Mouse (Mus musculus) CH12.LX (cell line): ENCODE results near the gene Mgat5. TPM values are rescaled to one million over a fixed set of nuclear protein-coding genes. Genes with fewer than 3 reads are reported as not detected.

Experiments
- DNase-seq: peaks from one replicate; pipeline ENCODE4 v3.0.0-alpha.2; 2013; ENCODE audit errors: extremely low read depth
- H3K27ac ChIP-seq: 2 replicates; pipeline ENCODE4 v1.5.1; 2012; ENCODE audit warnings: low read depth, mild to moderate bottlenecking, control low read depth, moderate library complexity; ENCODE audit not compliant: insufficient read depth
- H3K27me3 ChIP-seq: replicated peaks from 2 replicates; pipeline ENCODE3; 2012; ENCODE audit warnings: inconsistent platforms
- H3K36me3 ChIP-seq, 2 experiments: replicated peaks in 1 of 2; 2 replicates each; pipeline versions ENCODE3 to v1.6.1; 2012; ENCODE audit warnings: inconsistent platforms in 1 of 2, low read length in 1 of 2, mild to moderate bottlenecking in 1 of 2, mixed read lengths in 1 of 2, moderate library complexity in 1 of 2; ENCODE audit not compliant: control insufficient read depth in 1 of 2, insufficient read depth in 1 of 2
- H3K4me1 ChIP-seq, 2 experiments: 2 replicates each; pipeline ENCODE4 v1.6.1; 2012; ENCODE audit warnings: inconsistent platforms in 1 of 2, moderate library complexity in 1 of 2; ENCODE audit not compliant: insufficient read depth in 2 of 2, control insufficient read depth in 1 of 2
- H3K4me2 ChIP-seq: 2 replicates; pipeline ENCODE4 v1.6.1; 2012; ENCODE audit warnings: low read depth, mild to moderate bottlenecking, control low read depth; ENCODE audit not compliant: poor library complexity, insufficient read depth, severe bottlenecking
- H3K4me3 ChIP-seq, 3 experiments: fragments of 150-350 bp in 1 of 3; sonication (generic) in 1 of 3; replicated peaks in 1 of 3; 2 replicates each; pipeline versions ENCODE3 to v1.5.1; 2011 to 2012; ENCODE audit warnings: low read depth in 2 of 3, low read length in 2 of 3, mild to moderate bottlenecking in 2 of 3, moderate library complexity in 2 of 3, control low read depth in 1 of 3, improper control_type of control experiment in 1 of 3, inconsistent platforms in 1 of 3, mixed read lengths in 1 of 3; ENCODE audit not compliant: poor library complexity in 1 of 3
- H3K79me2 ChIP-seq: replicated peaks from 2 replicates; pipeline ENCODE4 v1.6.1; 2012; ENCODE audit warnings: mild to moderate bottlenecking, moderate library complexity; ENCODE audit not compliant: control insufficient read depth, poor library complexity, insufficient read depth, severe bottlenecking; ENCODE audit errors: extremely low read depth
- H3K9ac ChIP-seq: 2 replicates; pipeline ENCODE4 v1.6.1; 2012; ENCODE audit warnings: low read depth, mild to moderate bottlenecking, control low read depth, moderate library complexity; ENCODE audit not compliant: insufficient read depth
- H3K9me3 ChIP-seq: replicated peaks from 2 replicates; pipeline ENCODE3; 2012; ENCODE audit warnings: low read length, inconsistent platforms, mixed read lengths
- CTCF ChIP-seq, 2 experiments: IDR thresholded peaks in 1 of 2; conservative IDR thresholded peaks in 1 of 2; 2 replicates each; pipeline ENCODE4 v1.5.1; 2011 to 2012; ENCODE audit warnings: low read depth in 2 of 2, low read length in 2 of 2, improper control_type of control experiment in 1 of 2, inconsistent platforms in 1 of 2, mild to moderate bottlenecking in 1 of 2, moderate library complexity in 1 of 2
- E2F4 ChIP-seq: IDR thresholded peaks from 2 replicates; pipeline ENCODE4 v1.6.1; 2011; ENCODE audit warnings: low read depth, low read length, improper control_type of control experiment; ENCODE audit not compliant: insufficient replicate concordance
- ETS1 ChIP-seq: conservative IDR thresholded peaks from 2 replicates; pipeline ENCODE4 v1.6.1; 2012; ENCODE audit warnings: low read depth, mild to moderate bottlenecking, inconsistent platforms, low read length, improper control_type of control experiment, moderate library complexity
- HCFC1 ChIP-seq: IDR thresholded peaks from 2 replicates; pipeline ENCODE4 v1.6.1; 2012; ENCODE audit warnings: low read depth, mild to moderate bottlenecking, inconsistent platforms, low read length, improper control_type of control experiment
- IRF4 ChIP-seq: IDR thresholded peaks from 2 replicates; pipeline ENCODE4 v1.6.1; 2014; ENCODE audit warnings: low read depth, mild to moderate bottlenecking, inconsistent platforms, low read length, improper control_type of control experiment
- MAZ ChIP-seq: IDR thresholded peaks from 2 replicates; pipeline ENCODE4 v1.6.1; 2012; ENCODE audit warnings: low read depth, mild to moderate bottlenecking, inconsistent platforms, low read length, improper control_type of control experiment, moderate library complexity
- MEF2A ChIP-seq: IDR thresholded peaks from 2 replicates; pipeline ENCODE4 v1.6.1; 2014; ENCODE audit warnings: low read depth, mild to moderate bottlenecking, inconsistent platforms, low read length, improper control_type of control experiment, borderline replicate concordance
- MYC ChIP-seq: IDR thresholded peaks from 2 replicates; pipeline ENCODE4 v1.6.1; 2011; ENCODE audit warnings: low read depth, mild to moderate bottlenecking, improper control_type of control experiment, low read length
- NELFE ChIP-seq: IDR thresholded peaks from 2 replicates; pipeline ENCODE4 v1.6.1; 2011; ENCODE audit warnings: low read depth, low read length, improper control_type of control experiment
- PAX5 ChIP-seq: IDR thresholded peaks from 2 replicates; pipeline ENCODE4 v1.6.1; 2012; ENCODE audit warnings: low read length, inconsistent platforms, mixed read lengths
- POLR2AphosphoS2 ChIP-seq: IDR thresholded peaks from 2 replicates; pipeline ENCODE4 v1.6.1; 2011; ENCODE audit warnings: low read depth, low read length, improper control_type of control experiment
- RAD21 ChIP-seq: IDR thresholded peaks from 2 replicates; pipeline ENCODE4 v1.6.1; 2011; ENCODE audit warnings: low read depth, mild to moderate bottlenecking, low read length, improper control_type of control experiment, moderate library complexity
- SIN3A ChIP-seq: IDR thresholded peaks from 2 replicates; pipeline ENCODE4 v1.6.1; 2012; ENCODE audit warnings: low read length, improper control_type of control experiment, inconsistent platforms
- TBP ChIP-seq: conservative IDR thresholded peaks from 2 replicates; pipeline ENCODE4 v1.6.1; 2011; ENCODE audit warnings: low read depth, low read length, improper control_type of control experiment
- UBTF ChIP-seq: IDR thresholded peaks from 2 replicates; pipeline ENCODE4 v1.6.1; 2012; ENCODE audit warnings: low read depth, mild to moderate bottlenecking, inconsistent platforms, low read length, improper control_type of control experiment, moderate library complexity
- ZMIZ1 ChIP-seq: IDR thresholded peaks from 2 replicates; pipeline ENCODE4 v1.6.1; 2012; ENCODE audit warnings: low read depth, mild to moderate bottlenecking, inconsistent platforms, low read length, improper control_type of control experiment
- dilution Hi-C: fragments of 300-500 bp; cut with MboI; formaldehyde crosslinking; loops from 2 replicates; pipeline ENCODE4 v1.14.3; 2020; ENCODE audit warnings: low sequenced_read_pairs; ENCODE audit not compliant: extremely low pct_unique_long_range_greater_than_20kb, extremely low pct_ligation_motif_present
- in situ Hi-C: fragments of 300-500 bp; cut with MboI; formaldehyde crosslinking; loops from 3 replicates; pipeline ENCODE4 v1.14.3; 2019; ENCODE audit warnings: low sequenced_read_pairs, low pct_ligation_motif_present, low pct_unique_long_range_greater_than_20kb, mixed read lengths
- polyA plus RNA-seq: library from polyadenylated mRNA; unstranded; fragments of >175 nt; gene quantifications from 2 replicates; pipeline ENCODE4 v1.2.1, GENCODE M21; 2012; ENCODE audit warnings: low read depth; ENCODE audit not compliant: insufficient read length
- total RNA-seq, 2 experiments: library from RNA; depleted of rRNA; stranded (reverse); fragments of 300-350 nt in 1 of 2; fragments of >200 nt in 1 of 2; gene quantifications; 2 replicates each; pipeline ENCODE4 v1.2.3; 2012 to 2014

Gene Mgat5
- total and polyA plus RNA-seq, 3 experiments: 5.9 to 8.8 (median 6.6) TPM

DNA sequence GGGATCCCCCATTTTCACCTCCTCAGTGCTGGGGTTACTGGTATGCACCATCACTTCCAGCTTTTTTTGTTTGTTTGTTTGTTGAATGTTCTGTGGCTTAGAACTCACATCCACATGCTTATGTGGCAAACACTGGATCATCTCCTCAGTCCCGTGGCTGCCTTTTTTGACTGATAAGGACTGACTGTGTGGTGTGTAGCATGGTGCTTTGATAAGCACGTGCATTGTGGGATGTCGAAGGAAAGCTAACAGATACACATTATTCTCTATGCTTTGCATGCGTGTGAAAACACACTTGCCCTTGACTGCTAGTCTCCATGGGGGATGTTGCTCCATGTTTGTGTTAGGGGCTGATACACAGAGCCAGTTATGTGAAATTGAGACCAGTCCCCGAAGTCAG is 164.7 kb downstream of the Mgat5 start:
- no peak for TF ChIP-seq CTCF (conservative IDR thresholded peaks at IDR 0.05 in 1 of 2, IDR thresholded peaks at IDR 0.05 in 1 of 2; ENCODE audit: low read depth in 2 of 2, low read length in 2 of 2)
- no peak for TF ChIP-seq PAX5
- TF ChIP-seq SIN3A: no peak
- no peak for TF ChIP-seq HCFC1
- no peak for TF ChIP-seq ETS1
- TF ChIP-seq MEF2A: no peak
- no peak for TF ChIP-seq POLR2AphosphoS2
- TF ChIP-seq MYC: no peak
- H3K4me3 ChIP-seq: no peak overlapping the region
- H3K9ac ChIP-seq: no peak overlapping the region
- DNase-seq: no peak
- H3K27me3 ChIP-seq: no peaks in the 10 kb centered on the region
- in situ Hi-C loops: no loop called here
- no peak overlapping the region for H3K27ac ChIP-seq
- dilution Hi-C loops: no loop called here
- H3K9me3 ChIP-seq: no peaks in the 10 kb centered on the region
- peaks cover 0 to 74% of the 10 kb centered on the region in 2 experiments for H3K36me3 ChIP-seq
- peaks cover 0 to 7% of the 10 kb centered on the region in 2 experiments; a peak in 1 of 4 replicates for H3K4me1 ChIP-seq
- H3K4me2 ChIP-seq: no peak overlapping the region
- H3K79me2 ChIP-seq: no peaks in the 10 kb centered on the region

GRCm38 (mm10) chr1:127372096-127372495 is 167.3 kb downstream of the Mgat5 start:
- TF ChIP-seq E2F4 (no peak), MAZ (no peak), PAX5 (no peak), SIN3A (no peak), ZMIZ1 (no peak), MEF2A (no peak), UBTF (no peak), TBP (no peak), MYC (no peak), NELFE (no peak), RAD21 (no peak), IRF4 (no peak)
- DNase-seq: no peak
- in situ Hi-C loops: no loop called here
- Histone ChIP-seq H3K79me2 (no peaks in the 10 kb centered on the region), H3K27me3 (no peaks in the 10 kb centered on the region), H3K4me2 (no peak overlapping the region), H3K9me3 (no peaks in the 10 kb centered on the region), H3K4me3 (no peak overlapping the region), H3K36me3 (peaks cover 0 to 61% of the 10 kb centered on the region in 2 experiments), H3K9ac (no peak overlapping the region), H3K27ac (no peak overlapping the region), H3K4me1 (no peaks in the 10 kb centered on the region)
- dilution Hi-C loops: no loop called here
